Mouse (Mus musculus): ENCODE measurements around the gene Ckap5.

- no peak for TF ChIP-seq CTCF (IDR thresholded peaks at IDR 0.05; ENCODE audit: extremely low read depth, insufficient read depth, insufficient read length, insufficient replicate concordance)
- no peak for TF ChIP-seq POLR2A (IDR thresholded peaks at IDR 0.05; ENCODE audit: low read depth, low read length)
Observed at GRCm38 (mm10) chr2:91600475-91600874, 73.9 kb downstream of the Ckap5 start.

Data from spleen, adult 2 months (tissue).